Mouse (Mus musculus) CH12.LX (cell line): Measurements from ENCODE around the gene Agap1. TPM values are rescaled to one million over a fixed set of nuclear protein-coding genes. Genes with fewer than 3 reads are reported as not detected.

Experiments used
- DNase-seq: peaks from one replicate; pipeline ENCODE4 v3.0.0-alpha.2; 2013; ENCODE audit errors: extremely low read depth
- H3K27ac ChIP-seq: 2 replicates; pipeline ENCODE4 v1.5.1; 2012; ENCODE audit warnings: low read depth, mild to moderate bottlenecking, control low read depth, moderate library complexity; ENCODE audit not compliant: insufficient read depth
- H3K27me3 ChIP-seq: replicated peaks from 2 replicates; pipeline ENCODE3; 2012; ENCODE audit warnings: inconsistent platforms
- H3K36me3 ChIP-seq, 2 experiments: replicated peaks in 1 of 2; 2 replicates each; pipeline versions ENCODE3 to v1.6.1; 2012; ENCODE audit warnings: inconsistent platforms in 1 of 2, low read length in 1 of 2, mild to moderate bottlenecking in 1 of 2, mixed read lengths in 1 of 2, moderate library complexity in 1 of 2; ENCODE audit not compliant: control insufficient read depth in 1 of 2, insufficient read depth in 1 of 2
- H3K4me1 ChIP-seq, 2 experiments: 2 replicates each; pipeline ENCODE4 v1.6.1; 2012; ENCODE audit warnings: inconsistent platforms in 1 of 2, moderate library complexity in 1 of 2; ENCODE audit not compliant: insufficient read depth in 2 of 2, control insufficient read depth in 1 of 2
- H3K4me2 ChIP-seq: 2 replicates; pipeline ENCODE4 v1.6.1; 2012; ENCODE audit warnings: low read depth, mild to moderate bottlenecking, control low read depth; ENCODE audit not compliant: poor library complexity, insufficient read depth, severe bottlenecking
- H3K4me3 ChIP-seq, 3 experiments: fragments of 150-350 bp in 1 of 3; sonication (generic) in 1 of 3; replicated peaks in 1 of 3; 2 replicates each; pipeline versions ENCODE3 to v1.5.1; 2011 to 2012; ENCODE audit warnings: low read depth in 2 of 3, low read length in 2 of 3, mild to moderate bottlenecking in 2 of 3, moderate library complexity in 2 of 3, control low read depth in 1 of 3, improper control_type of control experiment in 1 of 3, inconsistent platforms in 1 of 3, mixed read lengths in 1 of 3; ENCODE audit not compliant: poor library complexity in 1 of 3
- H3K79me2 ChIP-seq: replicated peaks from 2 replicates; pipeline ENCODE4 v1.6.1; 2012; ENCODE audit warnings: mild to moderate bottlenecking, moderate library complexity; ENCODE audit not compliant: control insufficient read depth, poor library complexity, insufficient read depth, severe bottlenecking; ENCODE audit errors: extremely low read depth
- H3K9ac ChIP-seq: 2 replicates; pipeline ENCODE4 v1.6.1; 2012; ENCODE audit warnings: low read depth, mild to moderate bottlenecking, control low read depth, moderate library complexity; ENCODE audit not compliant: insufficient read depth
- H3K9me3 ChIP-seq: replicated peaks from 2 replicates; pipeline ENCODE3; 2012; ENCODE audit warnings: low read length, inconsistent platforms, mixed read lengths
- BHLHE40 ChIP-seq: IDR thresholded peaks from 2 replicates; pipeline ENCODE4 v1.6.1; 2011; ENCODE audit warnings: mild to moderate bottlenecking, low read depth, low read length, improper control_type of control experiment
- CHD1 ChIP-seq: IDR thresholded peaks from 2 replicates; pipeline ENCODE4 v1.6.1; 2012; ENCODE audit warnings: low read depth, low read length, improper control_type of control experiment, inconsistent platforms
- CHD2 ChIP-seq: IDR thresholded peaks from 2 replicates; pipeline ENCODE4 v1.6.1; 2011; ENCODE audit warnings: low read length, improper control_type of control experiment
- CTCF ChIP-seq, 2 experiments: IDR thresholded peaks in 1 of 2; conservative IDR thresholded peaks in 1 of 2; 2 replicates each; pipeline ENCODE4 v1.5.1; 2011 to 2012; ENCODE audit warnings: low read depth in 2 of 2, low read length in 2 of 2, improper control_type of control experiment in 1 of 2, inconsistent platforms in 1 of 2, mild to moderate bottlenecking in 1 of 2, moderate library complexity in 1 of 2
- E2F4 ChIP-seq: IDR thresholded peaks from 2 replicates; pipeline ENCODE4 v1.6.1; 2011; ENCODE audit warnings: low read depth, low read length, improper control_type of control experiment; ENCODE audit not compliant: insufficient replicate concordance
- ELF1 ChIP-seq: IDR thresholded peaks from 2 replicates; pipeline ENCODE4 v1.6.1; 2014; ENCODE audit warnings: low read depth, mild to moderate bottlenecking, inconsistent platforms, low read length, improper control_type of control experiment
- EP300 ChIP-seq: IDR thresholded peaks from 2 replicates; pipeline ENCODE4 v1.6.1; 2011; ENCODE audit warnings: low read length, improper control_type of control experiment
- ETS1 ChIP-seq: conservative IDR thresholded peaks from 2 replicates; pipeline ENCODE4 v1.6.1; 2012; ENCODE audit warnings: low read depth, mild to moderate bottlenecking, inconsistent platforms, low read length, improper control_type of control experiment, moderate library complexity
- GABPA ChIP-seq: IDR thresholded peaks from 2 replicates; pipeline ENCODE4 v1.6.1; 2012; ENCODE audit warnings: low read depth, low read length, improper control_type of control experiment, inconsistent platforms; ENCODE audit not compliant: insufficient replicate concordance
- HCFC1 ChIP-seq: IDR thresholded peaks from 2 replicates; pipeline ENCODE4 v1.6.1; 2012; ENCODE audit warnings: low read depth, mild to moderate bottlenecking, inconsistent platforms, low read length, improper control_type of control experiment
- IRF4 ChIP-seq: IDR thresholded peaks from 2 replicates; pipeline ENCODE4 v1.6.1; 2014; ENCODE audit warnings: low read depth, mild to moderate bottlenecking, inconsistent platforms, low read length, improper control_type of control experiment
- JUN ChIP-seq: IDR thresholded peaks from 2 replicates; pipeline ENCODE4 v1.6.1; 2011; ENCODE audit warnings: low read depth, mild to moderate bottlenecking, low read length, improper control_type of control experiment, moderate library complexity; ENCODE audit not compliant: insufficient read depth
- KAT2A ChIP-seq: IDR thresholded peaks from 2 replicates; pipeline ENCODE4 v1.6.1; 2012; ENCODE audit warnings: low read length, improper control_type of control experiment, inconsistent platforms; ENCODE audit not compliant: insufficient replicate concordance
- MAX ChIP-seq: IDR thresholded peaks from 2 replicates; pipeline ENCODE4 v1.6.1; 2011; ENCODE audit warnings: low read length, improper control_type of control experiment
- MAZ ChIP-seq: IDR thresholded peaks from 2 replicates; pipeline ENCODE4 v1.6.1; 2012; ENCODE audit warnings: low read depth, mild to moderate bottlenecking, inconsistent platforms, low read length, improper control_type of control experiment, moderate library complexity
- MEF2A ChIP-seq: IDR thresholded peaks from 2 replicates; pipeline ENCODE4 v1.6.1; 2014; ENCODE audit warnings: low read depth, mild to moderate bottlenecking, inconsistent platforms, low read length, improper control_type of control experiment, borderline replicate concordance
- MYC ChIP-seq: IDR thresholded peaks from 2 replicates; pipeline ENCODE4 v1.6.1; 2011; ENCODE audit warnings: low read depth, mild to moderate bottlenecking, improper control_type of control experiment, low read length
- NELFE ChIP-seq: IDR thresholded peaks from 2 replicates; pipeline ENCODE4 v1.6.1; 2011; ENCODE audit warnings: low read depth, low read length, improper control_type of control experiment
- PAX5 ChIP-seq: IDR thresholded peaks from 2 replicates; pipeline ENCODE4 v1.6.1; 2012; ENCODE audit warnings: low read length, inconsistent platforms, mixed read lengths
- POLR2A ChIP-seq: IDR thresholded peaks from 2 replicates; pipeline ENCODE4 v1.6.1; 2011; ENCODE audit warnings: low read depth, mild to moderate bottlenecking, improper control_type of control experiment, low read length
- POLR2AphosphoS2 ChIP-seq: IDR thresholded peaks from 2 replicates; pipeline ENCODE4 v1.6.1; 2011; ENCODE audit warnings: low read depth, low read length, improper control_type of control experiment
- RAD21 ChIP-seq: IDR thresholded peaks from 2 replicates; pipeline ENCODE4 v1.6.1; 2011; ENCODE audit warnings: low read depth, mild to moderate bottlenecking, low read length, improper control_type of control experiment, moderate library complexity
- RCOR1 ChIP-seq: conservative IDR thresholded peaks from 2 replicates; pipeline ENCODE4 v1.6.1; 2012; ENCODE audit warnings: low read depth, mild to moderate bottlenecking, inconsistent platforms, low read length, improper control_type of control experiment
- SMC3 ChIP-seq: IDR thresholded peaks from 2 replicates; pipeline ENCODE4 v1.6.1; 2011; ENCODE audit warnings: low read depth, low read length, improper control_type of control experiment
- TBP ChIP-seq: conservative IDR thresholded peaks from 2 replicates; pipeline ENCODE4 v1.6.1; 2011; ENCODE audit warnings: low read depth, low read length, improper control_type of control experiment
- UBTF ChIP-seq: IDR thresholded peaks from 2 replicates; pipeline ENCODE4 v1.6.1; 2012; ENCODE audit warnings: low read depth, mild to moderate bottlenecking, inconsistent platforms, low read length, improper control_type of control experiment, moderate library complexity
- USF1 ChIP-seq: IDR thresholded peaks from 2 replicates; pipeline ENCODE4 v1.6.1; 2014; ENCODE audit warnings: low read depth, mild to moderate bottlenecking, inconsistent platforms, low read length, improper control_type of control experiment
- USF2 ChIP-seq: conservative IDR thresholded peaks from 2 replicates; pipeline ENCODE4 v1.6.1; 2011; ENCODE audit warnings: low read depth, low read length, improper control_type of control experiment
- ZC3H11A ChIP-seq: IDR thresholded peaks from 2 replicates; pipeline ENCODE4 v1.6.1; 2012; ENCODE audit warnings: low read depth, mild to moderate bottlenecking, inconsistent platforms, low read length, improper control_type of control experiment
- ZNF384 ChIP-seq: IDR thresholded peaks from 2 replicates; pipeline ENCODE4 v1.6.1; 2012; ENCODE audit warnings: low read depth, low read length, improper control_type of control experiment, inconsistent platforms
- dilution Hi-C: fragments of 300-500 bp; cut with MboI; formaldehyde crosslinking; loops from 2 replicates; pipeline ENCODE4 v1.14.3; 2020; ENCODE audit warnings: low sequenced_read_pairs; ENCODE audit not compliant: extremely low pct_unique_long_range_greater_than_20kb, extremely low pct_ligation_motif_present
- in situ Hi-C: fragments of 300-500 bp; cut with MboI; formaldehyde crosslinking; loops from 3 replicates; pipeline ENCODE4 v1.14.3; 2019; ENCODE audit warnings: low sequenced_read_pairs, low pct_ligation_motif_present, low pct_unique_long_range_greater_than_20kb, mixed read lengths
- polyA plus RNA-seq: library from polyadenylated mRNA; unstranded; fragments of >175 nt; gene quantifications from 2 replicates; pipeline ENCODE4 v1.2.1, GENCODE M21; 2012; ENCODE audit warnings: low read depth; ENCODE audit not compliant: insufficient read length
- total RNA-seq, 2 experiments: library from RNA; depleted of rRNA; stranded (reverse); fragments of 300-350 nt in 1 of 2; fragments of >200 nt in 1 of 2; gene quantifications; 2 replicates each; pipeline ENCODE4 v1.2.3; 2012 to 2014

Gene Agap1
- total and polyA plus RNA-seq, 3 experiments = not detected

- no peak overlapping the region for H3K4me3 ChIP-seq
Observed at GRCm38 (mm10) chr1:89939981-89940726, 485.5 kb downstream of the Agap1 start.

DNA sequence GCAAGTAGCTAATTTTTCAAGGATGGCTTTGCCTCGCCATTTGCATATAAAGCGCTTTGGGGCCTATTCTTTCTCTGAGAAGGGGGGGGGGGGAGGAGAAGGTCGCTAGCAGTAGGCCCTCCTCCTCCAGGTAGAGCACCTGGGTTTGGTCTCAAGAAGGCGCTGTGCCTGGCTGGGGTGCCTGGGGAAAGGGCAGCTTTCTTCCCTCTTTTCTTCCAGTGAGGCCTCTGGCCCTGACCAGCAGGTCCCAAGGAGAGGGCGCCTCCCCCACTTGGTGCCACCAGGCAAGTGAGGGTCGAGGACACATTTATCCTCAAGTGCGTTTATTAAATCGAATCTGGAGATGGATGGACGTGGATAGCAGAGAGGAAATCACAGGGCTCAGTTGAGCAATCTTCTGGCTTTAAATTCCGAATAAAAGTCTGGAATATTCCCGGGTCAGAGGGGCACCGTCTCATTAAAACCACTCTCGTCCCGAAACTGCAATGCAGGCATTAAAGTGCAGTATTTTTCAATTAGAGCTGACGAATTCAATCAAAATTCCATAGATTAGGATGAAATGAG lies 486.4 kb downstream of the Agap1 start:
- no peak overlapping the region for H3K9ac ChIP-seq
- H3K27ac ChIP-seq = no peak overlapping the region
- peaks cover 77% of the 10 kb centered on the region for H3K9me3 ChIP-seq
- dilution Hi-C loops (no loop called here), in situ Hi-C loops (no loop called here)
- no peaks in the 10 kb centered on the region for H3K27me3 ChIP-seq
- H3K4me2 ChIP-seq = no peak overlapping the region
- H3K36me3 ChIP-seq = no peaks in the 10 kb centered on the region
- no peak for TF ChIP-seq E2F4
- TF ChIP-seq CTCF (conservative IDR thresholded peaks at IDR 0.05 in 1 of 2, IDR thresholded peaks at IDR 0.05 in 1 of 2; ENCODE audit: low read depth in 2 of 2, low read length in 2 of 2) = no peak
- TF ChIP-seq MAZ = no peak
- TF ChIP-seq POLR2AphosphoS2 = no peak
- TF ChIP-seq ZNF384 = no peak
- TF ChIP-seq PAX5 = no peak
- TF ChIP-seq CHD1 = no peak
- TF ChIP-seq TBP = no peak
- no peak for TF ChIP-seq USF1
- no peak for TF ChIP-seq HCFC1
- TF ChIP-seq MYC = no peak
- TF ChIP-seq KAT2A = no peak
- TF ChIP-seq IRF4 = no peak
- no peak for TF ChIP-seq USF2
- TF ChIP-seq NELFE = no peak
- no peak for TF ChIP-seq SMC3
- TF ChIP-seq UBTF = no peak
- TF ChIP-seq ETS1 = no peak
- TF ChIP-seq BHLHE40 = no peak
- no peak for DNase-seq
- H3K4me3 ChIP-seq = no peak overlapping the region
- H3K4me1 ChIP-seq = no peaks in the 10 kb centered on the region
- no peaks in the 10 kb centered on the region for H3K79me2 ChIP-seq

More at GRCm38 (mm10) chr1:89939981-89940726, 485.5 kb downstream of the Agap1 start:
- no peak for DNase-seq
- dilution Hi-C loops = no loop called here
- Histone ChIP-seq H3K9ac (no peak overlapping the region), H3K27me3 (no peaks in the 10 kb centered on the region), H3K27ac (no peak overlapping the region), H3K4me1 (no peaks in the 10 kb centered on the region), H3K9me3 (peaks cover 76% of the 10 kb centered on the region), H3K79me2 (no peaks in the 10 kb centered on the region), H3K4me2 (no peak overlapping the region), H3K36me3 (no peaks in the 10 kb centered on the region)
- in situ Hi-C loops = no loop called here
- TF ChIP-seq RAD21 (no peak), MAZ (no peak), CHD2 (no peak), SMC3 (no peak), GABPA (no peak), POLR2AphosphoS2 (no peak), POLR2A (no peak), UBTF (no peak), TBP (no peak), ELF1 (no peak), MAX (no peak), RCOR1 (no peak), EP300 (no peak), HCFC1 (no peak), MEF2A (no peak), MYC (no peak), PAX5 (no peak), JUN (no peak), E2F4 (no peak), ZC3H11A (no peak)
